Mouse (Mus musculus) stomach, postnatal 0 days (tissue): Measurements from ENCODE around the gene Agmo.

Experiments used
- CTCF ChIP-seq: IDR thresholded peaks from 2 replicates; pipeline ENCODE4 v1.5.1; 2016; ENCODE audit warnings: antibody characterized with exemption, low read depth, mild to moderate bottlenecking, moderate library complexity
- EP300 ChIP-seq: optimal IDR thresholded peaks from 2 replicates; pipeline ENCODE3; 2016; ENCODE audit warnings: antibody characterized with exemption

DNA sequence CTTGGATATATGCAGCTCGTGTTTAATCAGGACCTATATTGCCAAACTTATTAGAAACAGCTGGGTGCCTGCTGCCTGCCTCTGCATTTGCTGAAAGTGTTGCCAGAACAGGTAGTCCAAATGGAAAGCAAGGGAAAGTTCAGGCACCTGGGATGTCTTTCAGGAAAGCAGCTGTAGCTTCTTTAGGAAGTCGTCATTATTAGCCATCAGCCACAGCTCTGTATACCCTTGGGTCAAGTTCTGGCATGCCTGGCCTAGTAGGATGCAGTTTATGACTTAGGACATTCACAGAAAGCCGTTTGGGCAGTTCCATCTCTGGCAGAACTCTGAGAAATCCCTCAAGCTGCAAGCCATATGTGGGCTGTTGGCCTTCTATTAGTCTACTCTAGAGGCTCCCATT is 330.5 kb downstream of the Agmo start:
- no peak for TF ChIP-seq CTCF
- TF ChIP-seq EP300: no peak
